Mouse (Mus musculus) thymus, postnatal 4 days (tissue): Measurements from ENCODE around the gene Vac14.
A peak's percentile ranks its signal among the peaks of the same experiment; 100 is the strongest.

Experiments
- DNase-seq: peaks from one replicate; pipeline ENCODE4 v3.0.0; 2021

The Vac14 gene

DNA sequence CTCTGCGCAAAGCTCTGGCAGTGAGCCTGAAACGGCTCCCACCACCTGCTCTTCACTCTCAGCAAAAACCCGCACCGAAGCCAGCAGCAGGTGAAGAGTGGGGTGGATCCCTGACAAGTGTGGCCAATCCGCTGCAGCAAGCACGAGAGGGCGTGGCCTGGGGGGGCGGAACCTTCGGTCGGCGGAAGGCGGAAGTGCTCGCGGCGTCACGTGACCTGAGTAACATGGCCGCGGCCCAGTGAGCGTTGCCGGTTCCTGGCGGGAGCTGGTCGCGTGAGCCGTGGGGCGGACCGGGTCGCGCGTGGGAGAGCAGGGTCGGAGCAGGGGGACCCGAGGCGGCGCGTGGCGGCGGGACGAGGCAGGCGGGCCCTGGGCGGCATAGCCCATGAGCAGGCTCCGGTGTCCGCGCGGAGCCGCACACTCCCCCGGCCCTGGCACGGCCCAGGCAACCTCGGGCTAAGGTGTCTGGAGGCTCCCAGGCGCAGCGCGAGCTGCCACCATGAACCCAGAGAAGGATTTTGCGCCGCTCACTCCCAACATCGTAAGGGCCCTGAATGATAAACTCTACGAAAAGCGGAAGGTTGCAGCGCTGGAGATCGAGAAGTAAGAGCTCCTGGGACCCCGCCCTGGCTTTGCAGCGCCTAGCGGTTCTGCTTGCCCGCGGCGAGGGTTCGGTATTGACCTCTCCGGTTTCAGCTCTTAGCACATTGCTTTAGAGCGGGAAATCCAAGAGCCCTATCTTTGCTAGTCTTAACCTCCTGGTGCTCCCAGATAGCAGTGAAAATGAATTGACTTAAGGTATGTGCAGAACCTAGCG, at the start of gene Vac14:
Vac14 (plus strand) TSS at position 195 of the 817 bp plus-strand sequence.
- DNase-seq, result peak; percentile 100

DNA sequence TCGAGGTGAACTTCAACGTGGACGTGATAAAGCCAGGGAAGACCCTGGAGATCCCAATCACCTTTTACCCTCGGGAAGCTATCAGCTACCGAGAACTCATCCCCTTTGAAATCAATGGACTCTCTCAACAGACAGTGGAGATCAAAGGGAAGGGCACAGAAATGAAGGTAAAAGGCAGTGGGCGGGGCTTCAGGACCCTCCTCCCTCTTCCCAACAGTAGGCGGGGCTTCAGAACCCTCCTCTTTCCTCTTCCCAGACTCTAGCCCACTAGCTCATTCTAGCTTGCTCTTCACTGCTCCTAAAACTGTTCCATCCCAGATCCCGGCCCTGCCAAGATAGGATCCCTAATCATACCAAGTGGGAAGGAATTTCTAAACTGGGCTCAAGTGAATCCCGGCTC, 25.7 kb upstream of the Vac14 start:
- no peak for DNase-seq

DNA sequence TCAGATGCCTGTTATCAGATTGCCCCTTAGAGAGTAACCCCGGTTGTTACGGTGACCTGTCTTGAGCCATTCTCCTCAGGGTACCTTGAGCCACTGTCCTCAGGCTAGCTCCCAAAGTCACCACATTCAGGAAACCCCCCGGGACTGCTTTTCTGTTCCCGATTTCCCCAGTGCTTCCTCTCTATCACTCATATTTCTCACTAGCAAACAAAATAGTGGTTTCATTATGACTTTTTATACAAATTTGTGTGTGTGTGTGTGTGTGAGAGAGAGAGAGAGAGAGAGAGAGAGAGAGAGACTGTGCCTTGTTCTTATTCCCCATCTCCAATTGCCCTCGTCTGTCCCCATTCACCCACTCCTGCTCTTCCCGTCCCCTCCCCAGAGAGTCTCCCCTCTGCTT, 24.2 kb upstream of the Vac14 start:
- DNase-seq, result no peak

DNA sequence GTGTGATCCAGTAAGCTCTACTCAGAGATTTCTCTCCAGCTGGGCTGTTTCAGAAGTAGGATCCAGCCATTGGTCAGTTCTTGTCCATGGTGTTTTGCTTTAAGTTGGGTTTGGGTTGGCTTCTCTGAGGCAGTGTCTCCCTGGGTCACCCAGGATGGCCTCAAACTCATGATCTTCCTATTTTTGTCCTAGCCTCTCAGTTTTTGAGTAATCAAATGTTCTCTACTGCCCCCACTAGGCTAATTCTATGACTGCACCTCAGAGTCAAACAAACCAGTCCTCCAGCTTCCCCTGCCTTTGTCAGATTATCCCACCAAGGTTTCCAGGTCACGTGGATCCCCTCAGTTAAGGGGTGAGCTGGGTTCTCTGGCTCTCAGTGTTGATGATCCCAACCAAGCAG, 13.8 kb upstream of the Vac14 start:
- DNase-seq, result peak; percentile 41

DNA sequence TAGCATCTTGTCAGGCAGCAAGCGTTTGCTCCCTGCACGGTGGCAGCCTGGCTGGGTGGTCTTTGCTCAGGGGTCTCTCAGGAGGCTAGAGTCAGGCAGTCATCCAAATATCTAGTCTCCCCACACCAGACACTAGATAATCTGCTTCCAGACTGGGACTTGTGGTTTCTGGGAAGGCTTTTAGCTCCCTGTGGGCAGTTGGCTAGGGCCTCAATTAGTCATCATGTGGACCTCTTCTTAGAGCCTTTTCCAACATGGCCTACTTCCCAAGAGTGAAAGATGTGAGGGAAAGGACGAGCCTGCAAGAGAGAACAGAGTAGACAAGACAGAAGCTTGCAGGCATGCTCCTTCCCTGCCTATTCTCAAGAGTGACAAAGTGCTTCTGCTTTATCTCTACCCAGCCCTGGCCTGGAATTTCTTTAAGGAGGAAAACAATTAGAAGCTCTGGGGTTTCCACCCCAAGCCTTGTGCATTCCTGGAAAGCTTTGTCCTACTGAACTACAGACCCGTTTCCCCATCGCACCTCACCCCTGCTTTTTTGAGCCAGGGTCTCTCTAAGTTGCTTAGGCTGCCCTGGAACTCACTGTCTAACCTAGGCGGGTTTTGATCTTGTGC, 12.9 kb upstream of the Vac14 start:
- no peak for DNase-seq

DNA sequence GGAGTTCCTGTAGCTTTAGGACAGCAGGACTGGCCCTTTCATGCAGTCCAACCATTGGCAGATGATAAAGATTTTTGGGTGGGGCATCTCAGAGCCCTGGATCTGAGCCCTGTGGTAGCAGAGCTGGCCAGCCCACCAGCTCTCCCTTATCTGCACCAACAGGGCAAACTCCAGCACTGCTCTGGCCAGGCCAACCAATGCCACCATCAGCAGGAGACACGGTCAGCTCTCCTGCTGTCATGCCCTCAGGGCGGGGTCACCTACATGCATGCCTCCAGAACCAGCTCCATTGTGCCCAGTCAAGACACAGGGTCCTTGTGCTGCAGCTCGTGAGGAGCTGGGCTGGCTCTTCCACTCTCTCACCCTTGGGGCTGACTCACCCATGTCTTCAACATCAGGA, 2.7 kb upstream of the Vac14 start:
- no peak for DNase-seq

DNA sequence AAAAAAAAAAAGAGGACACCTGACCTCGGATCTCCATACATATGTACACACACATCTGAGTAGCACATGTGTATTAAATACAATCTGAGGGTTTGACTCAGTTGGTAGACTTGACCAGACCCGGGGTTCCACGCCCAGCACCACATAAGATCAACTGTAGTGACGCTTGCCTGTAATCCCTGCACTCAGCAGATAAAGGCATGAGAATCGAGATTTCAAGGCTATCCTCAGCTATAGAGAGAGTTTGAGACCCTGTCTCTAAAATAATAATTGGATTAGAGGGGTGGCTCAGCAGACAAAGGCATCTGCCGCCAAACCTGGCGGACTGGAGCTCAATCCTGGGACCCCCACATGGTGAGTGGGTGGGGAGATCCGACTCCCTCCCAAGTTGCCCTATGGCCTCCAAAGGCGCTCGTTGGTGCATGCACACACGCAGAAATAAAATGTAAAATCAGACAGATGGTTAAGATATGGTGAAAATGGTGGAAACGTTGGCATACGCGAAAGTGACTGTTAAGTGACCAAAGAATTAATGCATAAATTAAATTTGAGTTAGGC, 505 bp upstream of the Vac14 start:
- no peak for DNase-seq

DNA sequence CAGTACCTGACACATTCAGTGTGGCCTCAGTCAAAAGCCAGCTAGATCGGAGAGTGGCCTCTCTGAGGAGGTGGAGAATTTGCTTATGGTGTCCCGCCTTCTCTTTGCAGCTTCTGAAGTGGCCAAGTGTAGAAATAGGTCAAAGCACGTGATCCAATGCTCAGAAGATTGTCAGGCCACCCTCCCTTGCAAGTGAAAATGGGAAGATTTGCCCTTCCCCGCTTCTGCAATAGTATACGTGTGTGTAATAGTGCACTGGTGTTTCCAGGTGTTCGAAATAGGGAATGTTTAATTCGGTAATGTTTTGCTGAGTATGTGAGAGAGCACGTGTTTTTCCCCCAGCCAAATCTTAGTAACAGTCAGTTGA, 806 bp downstream of the Vac14 start:
- no peak for DNase-seq

DNA sequence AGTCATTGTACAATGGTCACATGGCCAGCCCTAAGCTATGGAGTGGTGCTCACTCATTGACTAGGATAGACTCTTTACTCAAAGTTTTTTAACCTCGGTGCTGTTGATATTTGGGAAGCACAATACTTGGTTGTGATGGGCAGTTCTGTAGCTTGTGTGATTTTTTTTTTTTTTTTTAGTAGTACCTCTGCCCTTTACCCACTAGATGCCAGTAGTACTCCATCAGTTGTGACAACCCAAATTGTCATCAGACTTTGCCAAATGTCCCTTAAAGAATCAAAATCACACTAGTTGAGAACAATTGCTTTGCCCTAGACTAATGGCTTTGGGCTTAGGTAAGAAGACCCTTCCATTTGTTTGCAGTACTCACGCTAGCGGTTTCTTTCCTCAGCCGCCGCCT, 1.5 kb downstream of the Vac14 start:
- no peak for DNase-seq

DNA sequence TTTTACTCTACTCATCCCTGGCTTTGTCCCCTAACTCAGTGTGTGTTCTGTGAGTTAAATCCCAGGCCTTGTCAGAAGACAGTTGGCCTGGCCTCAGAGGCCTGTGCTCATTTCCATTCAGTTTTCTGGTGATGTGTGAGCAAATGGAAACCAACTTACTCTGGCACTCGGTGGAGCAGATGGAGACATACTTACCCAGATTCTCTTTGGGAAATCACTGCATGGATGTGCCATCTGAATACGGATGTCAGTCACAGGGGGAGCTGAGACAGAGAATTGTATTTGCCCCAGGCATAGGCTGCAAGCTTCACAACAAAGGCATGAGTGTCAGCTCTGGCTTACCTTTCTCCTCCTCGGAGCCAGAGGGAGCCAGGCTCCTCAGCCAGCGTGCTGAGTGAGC, 8.0 kb downstream of the Vac14 start:
- no peak for DNase-seq

DNA sequence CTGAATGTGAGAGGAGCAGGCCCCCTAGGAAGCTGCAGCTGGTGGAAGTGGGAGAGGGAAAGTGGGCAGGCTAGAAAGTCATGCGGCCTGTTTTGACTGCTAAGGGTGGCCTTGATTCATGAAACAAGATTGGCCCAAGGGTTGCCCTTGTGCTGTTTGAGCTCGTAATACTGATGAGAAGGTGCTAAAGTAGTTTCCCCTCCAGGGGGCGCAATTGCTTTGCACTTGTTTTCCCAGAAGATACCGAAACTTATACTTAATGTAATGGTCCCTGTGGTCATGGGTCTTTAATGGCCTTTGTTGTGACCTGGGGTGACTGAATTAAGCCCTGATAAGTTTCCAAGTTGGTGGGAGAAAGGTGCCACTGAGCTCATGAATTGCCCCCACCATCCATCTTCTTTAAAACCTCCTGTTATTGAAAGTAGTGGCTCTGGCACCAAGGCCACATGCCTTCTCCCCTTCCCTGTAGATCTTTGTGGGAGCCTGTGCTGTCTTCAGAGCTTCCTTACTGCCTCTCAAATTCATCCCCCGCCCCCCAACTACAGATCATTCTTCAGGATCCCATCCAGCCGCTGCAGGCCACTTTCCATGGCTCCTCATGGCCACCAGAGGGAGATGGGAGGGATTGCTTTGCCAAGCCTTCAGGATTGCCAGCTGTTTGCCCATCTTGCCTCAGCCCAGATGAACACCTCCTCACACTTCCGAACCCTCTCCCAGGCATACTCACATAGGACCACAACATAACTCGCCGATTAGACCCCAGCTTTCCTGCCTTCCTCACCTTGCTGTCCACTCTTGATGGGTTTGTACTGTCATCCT, 11.1 kb downstream of the Vac14 start:
- DNase-seq, result peak; percentile 79

DNA sequence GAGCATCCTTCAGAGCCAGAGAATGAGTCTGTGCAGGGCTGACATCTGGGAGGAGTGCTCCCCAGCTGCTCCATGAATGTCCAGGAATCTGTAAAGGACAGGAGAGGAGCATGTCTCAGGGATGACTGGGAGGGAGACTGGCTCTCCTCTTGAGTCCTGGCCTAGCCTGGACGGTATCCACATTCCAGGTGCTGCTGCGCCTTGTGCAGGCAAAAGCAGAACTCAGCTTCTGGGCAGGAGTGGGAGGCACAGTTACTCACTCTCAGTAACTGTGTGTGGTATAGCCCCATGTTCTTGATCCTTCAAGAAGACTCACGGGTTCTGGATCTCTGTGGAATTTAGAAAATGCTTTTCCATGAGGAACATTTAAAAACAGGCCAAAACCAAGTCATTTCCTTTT, 11.7 kb downstream of the Vac14 start:
- DNase-seq, result no peak

DNA sequence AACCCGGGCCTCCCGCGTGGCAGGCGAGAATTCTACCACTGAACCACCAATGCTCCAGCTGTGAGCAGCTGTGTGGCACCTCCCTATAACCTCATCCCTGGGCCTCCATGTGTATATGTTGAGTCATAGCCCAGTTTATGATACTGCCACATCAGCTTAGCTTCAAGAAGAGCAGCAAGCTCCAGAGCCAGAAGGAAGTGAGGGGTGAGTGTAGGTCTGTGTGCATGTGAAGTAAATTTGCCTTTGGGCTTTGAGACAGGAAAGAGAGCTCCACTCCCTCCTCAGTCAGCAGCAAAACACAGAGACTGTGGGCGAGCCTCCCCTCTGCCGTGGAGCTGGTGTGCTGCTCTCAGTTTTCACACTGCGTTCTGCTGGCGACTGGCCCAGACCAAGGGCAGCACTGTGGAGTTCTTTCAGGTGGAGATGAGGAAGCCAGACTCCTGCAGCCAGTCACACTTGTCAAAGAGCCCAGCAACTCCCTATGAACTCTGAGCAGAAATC, 12.2 kb downstream of the Vac14 start:
- peak; percentile 30 for DNase-seq

DNA sequence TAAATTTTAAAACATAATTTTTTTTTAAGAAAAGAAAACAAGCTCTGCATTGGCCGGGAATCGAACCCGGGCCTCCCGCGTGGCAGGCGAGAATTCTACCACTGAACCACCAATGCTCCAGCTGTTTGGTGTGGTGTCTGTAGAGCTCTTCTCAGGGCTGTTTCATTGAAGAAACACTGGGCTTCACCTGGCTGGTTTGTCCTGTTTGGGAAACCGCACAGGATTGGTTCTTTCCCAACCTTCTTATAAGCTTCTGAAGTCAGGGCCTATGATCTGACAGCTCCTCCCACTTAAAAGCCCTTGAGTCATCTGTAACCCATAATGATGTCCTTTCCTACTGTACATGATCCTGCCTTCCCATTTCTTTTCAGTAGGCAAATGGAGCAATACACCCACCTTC, 12.8 kb downstream of the Vac14 start:
- DNase-seq, result no peak

DNA sequence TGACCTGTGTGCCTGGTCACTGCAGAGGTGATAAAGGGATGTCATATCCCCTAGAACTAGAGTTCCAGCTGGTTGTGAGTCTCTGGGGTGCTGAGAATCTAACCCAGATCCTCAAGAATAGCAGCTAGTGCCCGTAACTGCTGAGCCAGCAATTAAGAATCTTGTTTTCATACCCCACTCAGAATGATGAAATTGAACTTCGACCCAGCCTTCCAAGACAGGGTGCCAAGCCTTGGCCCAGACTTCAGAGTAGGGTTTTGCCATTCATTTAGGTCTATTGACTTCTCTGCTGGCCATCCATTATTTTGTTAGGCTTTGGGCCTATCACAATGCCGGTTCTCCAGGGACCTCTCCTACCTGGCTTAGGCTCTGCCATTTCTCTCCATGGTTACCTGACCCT, 15.4 kb downstream of the Vac14 start:
- DNase-seq, result no peak

DNA sequence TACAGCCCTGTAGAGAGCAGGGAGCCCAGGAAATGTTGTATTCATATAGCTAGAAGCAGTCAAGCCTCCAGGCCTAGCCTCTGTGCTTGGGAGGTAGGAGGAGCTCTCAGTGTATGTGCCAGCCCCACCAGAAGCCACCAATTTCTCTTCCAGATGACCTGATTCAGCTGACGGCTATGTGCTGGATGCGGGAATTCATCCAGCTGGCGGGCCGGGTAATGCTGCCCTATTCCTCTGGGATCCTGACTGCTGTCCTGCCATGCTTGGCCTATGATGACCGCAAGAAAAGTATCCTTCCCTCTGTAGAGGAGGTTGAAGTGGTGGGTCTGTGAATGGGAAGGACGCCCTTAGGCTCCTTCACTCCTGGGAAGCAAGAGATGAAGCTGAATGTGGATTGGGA, 17.8 kb downstream of the Vac14 start:
- no peak for DNase-seq

DNA sequence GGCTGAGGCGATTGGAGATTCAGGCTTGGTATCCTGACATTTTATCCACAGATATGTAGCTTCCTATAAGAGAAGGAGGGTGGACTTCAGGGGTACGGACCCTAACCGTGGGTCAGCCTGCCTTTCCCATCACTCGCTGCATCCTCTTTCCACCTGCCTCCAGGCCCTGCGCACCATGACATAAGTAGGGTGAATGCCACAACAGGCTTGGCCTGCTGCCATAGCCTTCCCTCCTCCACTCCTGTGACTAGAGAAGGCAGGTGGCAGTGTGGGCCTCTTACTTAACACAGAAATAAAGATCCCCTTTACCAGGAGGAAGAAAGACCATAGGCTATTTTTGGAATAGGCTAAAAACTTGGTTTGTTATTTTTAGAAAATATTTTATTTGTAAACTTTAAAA, 23.9 kb downstream of the Vac14 start:
- no peak for DNase-seq

DNA sequence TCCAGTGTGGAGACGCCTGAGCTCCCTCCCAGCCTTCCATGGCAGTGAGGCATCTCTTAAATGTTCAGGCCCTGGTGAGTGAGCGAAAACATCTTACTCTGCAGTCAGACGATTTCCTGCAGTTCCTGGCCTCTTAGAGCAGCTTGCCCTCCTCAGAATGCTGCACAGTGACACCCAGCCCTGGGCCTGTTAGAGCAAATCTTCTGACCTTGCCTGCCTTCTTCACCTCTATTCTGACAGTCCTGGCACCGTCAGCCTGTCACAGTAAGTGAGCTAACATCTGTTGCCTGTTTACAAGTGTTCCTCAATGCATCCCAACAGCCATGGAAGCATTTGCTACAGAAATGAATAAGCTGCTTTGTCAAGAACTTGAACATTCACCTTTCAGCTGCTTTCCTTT, 24.8 kb downstream of the Vac14 start:
- DNase-seq, result no peak

DNA sequence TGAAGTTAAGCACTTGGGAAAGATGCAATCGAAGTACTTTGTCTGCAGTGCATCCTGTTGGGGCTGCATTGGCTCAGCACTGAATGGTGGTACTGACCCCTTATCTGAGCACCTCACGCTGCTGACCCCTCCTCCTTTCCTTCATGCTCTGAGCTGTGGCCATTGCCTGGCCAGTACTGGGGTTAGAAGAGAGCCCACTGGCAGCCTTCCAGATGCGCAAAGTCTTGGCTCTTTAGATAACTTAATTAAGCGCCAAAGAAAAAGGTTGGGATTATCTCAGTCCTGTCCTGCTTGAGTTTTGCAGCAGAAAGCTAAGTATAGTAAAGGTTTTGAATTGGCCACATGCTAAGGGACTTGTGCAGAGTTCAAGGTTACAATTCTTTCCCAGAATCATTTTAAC, 26.0 kb downstream of the Vac14 start:
- DNase-seq, result no peak

DNA sequence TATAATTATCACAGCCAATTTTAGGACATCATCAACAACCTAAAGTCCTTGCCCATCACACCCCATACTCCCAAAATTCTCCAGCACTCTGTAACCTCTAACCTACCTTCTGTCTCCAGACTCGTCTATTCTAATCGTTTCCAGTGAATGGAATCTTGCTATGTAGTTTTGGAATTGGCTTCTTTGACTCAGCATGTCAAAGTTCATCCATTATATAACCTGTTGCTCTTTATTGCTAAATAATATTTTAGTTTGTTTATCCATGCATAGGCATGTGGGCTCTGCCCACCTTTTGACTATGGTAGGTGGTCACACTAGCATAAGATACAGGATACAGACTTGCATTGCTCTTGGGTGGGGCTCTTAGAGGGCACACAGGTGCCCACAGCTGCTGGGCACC, 26.5 kb downstream of the Vac14 start:
- no peak for DNase-seq

DNA sequence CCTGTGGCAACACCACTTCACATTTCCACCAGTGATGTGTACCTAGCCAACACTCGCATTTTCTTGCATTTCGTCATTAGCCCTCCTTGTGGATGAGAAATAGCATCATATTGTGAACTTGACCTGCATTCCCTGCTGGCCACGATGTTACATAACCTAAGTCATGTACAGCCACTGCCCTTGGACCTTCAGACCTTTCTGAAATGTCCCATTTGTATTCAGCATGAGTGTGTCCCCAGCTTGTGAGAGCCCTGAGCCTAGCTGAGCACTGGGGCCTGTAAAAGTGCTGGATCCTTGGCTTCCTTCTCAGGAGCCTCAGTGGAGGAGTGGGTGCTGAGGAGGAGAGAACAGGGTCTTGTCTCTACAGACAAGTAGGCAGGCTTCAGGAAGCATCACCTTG, 27.0 kb downstream of the Vac14 start:
- no peak for DNase-seq

DNA sequence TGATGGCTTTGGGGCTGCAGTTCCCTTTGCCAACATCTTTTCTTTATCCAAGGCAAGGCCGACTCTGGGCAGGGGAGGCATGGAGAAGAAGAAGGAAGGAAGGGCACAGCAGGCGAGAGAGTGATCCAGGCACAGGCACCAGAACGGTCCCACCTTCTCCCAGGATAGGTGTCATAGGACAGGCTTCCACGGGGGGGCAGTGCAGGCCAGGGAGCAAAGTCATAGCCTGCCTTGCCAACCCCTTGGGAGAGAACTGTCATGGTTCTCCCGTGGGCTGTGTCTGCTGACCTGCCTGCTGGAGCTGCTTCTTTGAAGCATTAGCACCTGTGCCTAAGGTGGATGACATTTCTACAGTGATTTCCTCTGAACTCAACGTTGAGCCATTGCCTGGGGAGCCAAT, 27.7 kb downstream of the Vac14 start:
- peak; percentile 81 for DNase-seq

DNA sequence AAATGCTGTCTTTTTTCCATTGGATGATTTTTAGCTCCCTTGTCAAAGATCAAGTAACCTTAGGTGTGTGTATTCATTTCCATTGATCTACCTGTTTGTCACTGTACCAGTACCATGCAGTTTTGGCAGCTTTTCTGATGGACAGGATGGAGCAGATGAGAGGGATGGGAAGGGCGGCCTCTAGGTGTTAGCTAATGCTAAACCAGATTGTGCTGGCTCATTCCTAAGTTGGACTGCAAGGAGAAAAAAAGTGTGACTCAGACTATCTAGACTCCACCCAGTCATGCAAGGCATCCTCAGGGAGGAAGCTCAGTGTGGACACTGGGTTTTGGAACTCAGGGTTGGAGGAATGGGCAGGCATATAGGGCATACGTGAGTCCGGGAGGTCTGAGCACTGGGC, 30.2 kb downstream of the Vac14 start:
- no peak for DNase-seq

DNA sequence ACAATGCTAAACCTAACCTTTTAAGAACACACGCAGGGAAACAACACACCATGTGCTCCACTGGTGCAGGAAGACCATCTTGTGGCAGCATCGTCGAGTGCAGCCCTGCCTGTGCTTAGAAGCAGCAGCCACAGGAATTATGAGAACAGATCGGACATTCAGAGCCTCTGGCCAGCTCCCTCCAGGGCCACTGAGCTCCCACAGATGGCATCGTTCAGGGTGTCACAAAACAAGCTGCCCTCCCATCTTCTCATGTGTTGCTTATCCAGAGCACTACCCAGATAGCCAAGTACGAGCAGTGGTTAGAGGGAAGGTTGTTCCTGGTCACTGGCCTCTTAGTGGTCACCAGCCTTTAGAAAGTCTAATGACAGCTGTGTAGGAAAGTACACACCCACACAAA, 30.9 kb downstream of the Vac14 start:
- no peak for DNase-seq
